Mouse (Mus musculus) C2C12 (cell line): Measurements from ENCODE around the gene Cltc.

Experiments used
- CEBPB ChIP-seq: IDR thresholded peaks from one replicate; pipeline ENCODE4 v1.6.1; 2011; ENCODE audit warnings: low read depth, mild to moderate bottlenecking, control low read depth, moderate library complexity
- CTCF ChIP-seq: IDR thresholded peaks from one replicate; pipeline ENCODE4 v1.5.1; 2011; ENCODE audit not compliant: control insufficient read depth, insufficient read depth, insufficient read length
- FOSL1 ChIP-seq: IDR thresholded peaks from one replicate; pipeline ENCODE4 v1.8.0; 2011; ENCODE audit warnings: mild to moderate bottlenecking, low read length; ENCODE audit not compliant: poor library complexity, insufficient read depth, severe bottlenecking
- MAX ChIP-seq: IDR thresholded peaks from one replicate; pipeline ENCODE4 v1.6.1; 2011; ENCODE audit warnings: mild to moderate bottlenecking, control low read depth
- MYOD1 ChIP-seq: IDR thresholded peaks from one replicate; pipeline ENCODE4 v1.6.1; 2011; ENCODE audit warnings: low read depth; ENCODE audit not compliant: control insufficient read depth, insufficient read length
- MYOG ChIP-seq: IDR thresholded peaks from one replicate; pipeline ENCODE4 v1.6.1; 2011; ENCODE audit not compliant: control insufficient read depth, insufficient read length; ENCODE audit errors: extremely low read depth
- USF1 ChIP-seq: IDR thresholded peaks from one replicate; pipeline ENCODE4 v1.6.1; 2011; ENCODE audit warnings: low read depth, mild to moderate bottlenecking, control low read depth, moderate library complexity

GRCm38 (mm10) chr11:86701151-86701550, 56.2 kb downstream of the Cltc start:
- TF ChIP-seq CTCF: no peak
- no peak for TF ChIP-seq MAX
- no peak for TF ChIP-seq MYOD1
- TF ChIP-seq MYOG: no peak
- TF ChIP-seq USF1: no peak
- no peak for TF ChIP-seq CEBPB
- TF ChIP-seq FOSL1: no peak
